In the genomic region with DNA sequence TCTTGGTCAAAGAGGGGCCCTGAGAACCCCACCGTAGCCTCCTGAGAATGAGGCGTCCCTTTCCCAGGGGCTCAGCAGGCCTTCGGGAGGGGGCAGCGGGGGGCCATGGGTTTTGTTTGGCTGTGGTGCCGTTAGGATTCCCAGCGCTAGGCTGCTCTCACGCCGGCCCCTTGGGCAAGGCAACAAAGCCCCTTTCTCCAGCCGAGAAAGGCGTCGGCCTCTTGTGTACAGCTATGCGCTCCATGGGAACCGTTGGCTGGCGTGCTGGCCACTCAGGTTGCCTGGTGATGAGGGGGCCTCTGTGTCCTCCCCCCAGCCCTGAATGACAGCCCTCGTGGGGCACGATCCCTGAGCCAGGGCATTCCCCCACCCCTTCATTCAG, we compare ENCODE assay signal across 7 mouse cellular contexts. TPM values are rescaled to one million over a fixed set of nuclear protein-coding genes. Genes with fewer than 3 reads are reported as not detected.
A peak's percentile ranks its signal among the peaks of the same experiment; 100 is the strongest.
DNase-seq lines count a peak whose midpoint lies in the region; ATAC-seq and TF ChIP-seq lines count a peak whose summit lies in the region.

No protein-coding gene starts in this region.

- no peak for TF ChIP-seq CTCF in hindbrain, postnatal 0 days (IDR thresholded peaks at IDR 0.05; ENCODE audit: low read depth)

- H3K9ac ChIP-seq in embryonic facial prominence, embryonic 15.5 days: peak overlapping the region; percentile 64
- peak overlapping the region; percentile 75 for H3K9ac ChIP-seq in hindbrain, postnatal 0 days (replicated peaks; ENCODE audit: low read length)
- H3K9ac ChIP-seq in midbrain, embryonic 12.5 days (replicated peaks): peak overlapping the region; percentile 84

- DNase-seq in right cerebral cortex, postnatal 4 days: peak; percentile 44
- DNase-seq in right cerebral cortex, postnatal 25 days: no peak
- DNase-seq in hindbrain, postnatal 0 days (ENCODE audit: low spot score): peak; percentile 84
- no peak for DNase-seq in testis, postnatal 14 days (ENCODE audit: low spot score)
- DNase-seq in testis, postnatal 10 days (ENCODE audit: low spot score): no peak

- H3K36me3 ChIP-seq in embryonic facial prominence, embryonic 15.5 days: peaks cover 16% of the 10 kb centered on the region
- H3K36me3 ChIP-seq in hindbrain, postnatal 0 days (ENCODE audit: insufficient read depth, low read length): 0 out of 2 replicates have a peak, but pooled peaks cover under 1% of the 10 kb centered on the region
- peaks cover 15% of the 10 kb centered on the region for H3K36me3 ChIP-seq in midbrain, embryonic 12.5 days

- 2% methylated on average over 16 of the region's 16 CpGs for WGBS in embryonic facial prominence, embryonic 15.5 days
- WGBS in hindbrain, postnatal 0 days: 2% methylated on average over 16 of the region's 16 CpGs
- WGBS in midbrain, embryonic 12.5 days: under 1% methylated on average over 16 of the region's 16 CpGs

- peak overlapping the region; percentile 93 for H3K27ac ChIP-seq in embryonic facial prominence, embryonic 15.5 days (replicated peaks)
- H3K27ac ChIP-seq in hindbrain, postnatal 0 days: peak overlapping the region; percentile 83
- peak overlapping the region; percentile 98 for H3K27ac ChIP-seq in midbrain, embryonic 12.5 days (replicated peaks)

- H3K27me3 ChIP-seq in embryonic facial prominence, embryonic 15.5 days: peaks cover 19% of the 10 kb centered on the region; the same call in 1 of the 2 replicates
- peaks cover 5% of the 10 kb centered on the region; the same call in 1 of the 2 replicates for H3K27me3 ChIP-seq in hindbrain, postnatal 0 days (ENCODE audit: insufficient read depth, low read length)
- H3K27me3 ChIP-seq in midbrain, embryonic 12.5 days: peaks cover 36% of the 10 kb centered on the region

- ATAC-seq in embryonic facial prominence, embryonic 15.5 days (ENCODE audit: insufficient number of reproducible peaks, low FRiP score, low TSS enrichment, low read depth): no peak
- ATAC-seq in hindbrain, postnatal 0 days: peak; percentile 57
- ATAC-seq in midbrain, embryonic 12.5 days (ENCODE audit: low FRiP score, low read depth): peak; percentile 20

- H3K4me1 ChIP-seq in embryonic facial prominence, embryonic 15.5 days: peaks cover 82% of the 10 kb centered on the region
- peaks cover 11% of the 10 kb centered on the region for H3K4me1 ChIP-seq in hindbrain, postnatal 0 days (ENCODE audit: insufficient read depth, low read length)
- peaks cover 74% of the 10 kb centered on the region for H3K4me1 ChIP-seq in midbrain, embryonic 12.5 days

- no peaks in the 10 kb centered on the region for H3K9me3 ChIP-seq in embryonic facial prominence, embryonic 15.5 days (replicated peaks)
- no peaks in the 10 kb centered on the region for H3K9me3 ChIP-seq in hindbrain, postnatal 0 days (ENCODE audit: low read length)
- H3K9me3 ChIP-seq in midbrain, embryonic 12.5 days: no peaks in the 10 kb centered on the region

- H3K4me3 ChIP-seq in embryonic facial prominence, embryonic 15.5 days (replicated peaks): peak overlapping the region; percentile 63
- peak overlapping the region; percentile 62 for H3K4me3 ChIP-seq in hindbrain, postnatal 0 days (ENCODE audit: low read length)
- peak overlapping the region; percentile 72 for H3K4me3 ChIP-seq in midbrain, embryonic 12.5 days

- H3K4me2 ChIP-seq in embryonic facial prominence, embryonic 15.5 days (replicated peaks): peak overlapping the region; percentile 90
- peak overlapping the region; percentile 80 for H3K4me2 ChIP-seq in hindbrain, postnatal 0 days (ENCODE audit: low read depth, low read length)
- H3K4me2 ChIP-seq in midbrain, embryonic 12.5 days (replicated peaks): peak overlapping the region; percentile 68

RNA-seq across cellular contexts. Expression of gene Lfng, which starts 1.5 kb away (rescaled TPM):
- polyA plus RNA-seq in embryonic facial prominence, embryonic 15.5 days (2015; fragmentation: Nextera tagmentation; extraction: Ambion mirVana): 31.8 and 36.0 TPM in 2 replicates
- 81.4 and 112 TPM in 2 replicates for total RNA-seq in hindbrain, postnatal 0 days (2014; rRNA removed)
- polyA plus RNA-seq in hindbrain, postnatal 0 days (2015; fragmentation: Nextera tagmentation; extraction: Ambion mirVana): 29.7 and 35.1 TPM in 2 replicates
- 28.5 and 33.9 TPM in 2 replicates for polyA plus RNA-seq in midbrain, embryonic 12.5 days (2016; fragmentation: Nextera tagmentation; extraction: Ambion mirVana)

RNA-seq across cellular contexts. Expression of gene Ttyh3, which starts 40.2 kb away (rescaled TPM):
- 42.3 and 43.7 TPM in 2 replicates for polyA plus RNA-seq in embryonic facial prominence, embryonic 15.5 days (2015; fragmentation: Nextera tagmentation; extraction: Ambion mirVana)
- 253 and 260 TPM in 2 replicates for total RNA-seq in hindbrain, postnatal 0 days (2014; rRNA removed)
- polyA plus RNA-seq in hindbrain, postnatal 0 days (2015; fragmentation: Nextera tagmentation; extraction: Ambion mirVana): 53.5 and 60.3 TPM in 2 replicates
- 68.8 and 71.0 TPM in 2 replicates for polyA plus RNA-seq in midbrain, embryonic 12.5 days (2016; fragmentation: Nextera tagmentation; extraction: Ambion mirVana)

RNA-seq across cellular contexts. Expression of gene Grifin, which starts 43.8 kb away (rescaled TPM):
- polyA plus RNA-seq in embryonic facial prominence, embryonic 15.5 days (2015; fragmentation: Nextera tagmentation; extraction: Ambion mirVana): not detected in 2 replicates
- total RNA-seq in hindbrain, postnatal 0 days (2014; rRNA removed): not detected in 2 replicates
- 0.25 and 0.32 TPM in 2 replicates for polyA plus RNA-seq in hindbrain, postnatal 0 days (2015; fragmentation: Nextera tagmentation; extraction: Ambion mirVana)
- not detected in 2 replicates for polyA plus RNA-seq in midbrain, embryonic 12.5 days (2016; fragmentation: Nextera tagmentation; extraction: Ambion mirVana)

Comparison
In these comparisons a context has a peak if more than half of its experiments do, and no peak if none do; other contexts are left out.
1. DNase-seq: peak in right cerebral cortex, postnatal 4 days (single experiment) and hindbrain, postnatal 0 days (single experiment); none in right cerebral cortex, postnatal 25 days (single experiment), testis, postnatal 14 days (single experiment) and testis, postnatal 10 days (single experiment).
2. Peak in every context shown above with its lines, with median percentiles within 50 percentile points of each other: H3K27ac ChIP-seq, H3K4me2 ChIP-seq, H3K4me3 ChIP-seq and H3K9ac ChIP-seq.